ENCODE assay signal across 14 mouse cellular contexts in genomic region chr14:86339007-86339406, GRCm38 (mm10).
DNase-seq lines count a peak whose midpoint lies in the region; ATAC-seq and TF ChIP-seq lines count a peak whose summit lies in the region.
"Had no signal": no experiment of that assay in that cellular context is flagged by ENCODE, and none has a peak within 500 bp of the region (broad histone marks: within the 10 kb centered on the region; RNA-seq: fewer than 3 reads in every experiment).

No protein-coding gene starts in this region.

- peak; percentile 12 for DNase-seq in adrenal gland, postnatal 14 days
- DNase-seq in adrenal gland, postnatal 36 days = no peak
- peak; percentile 53 for DNase-seq in kidney, adult 2 months
- DNase-seq in kidney, adult 18-20 months = no peak
- peak; percentile 12 for DNase-seq in heart, postnatal 0 days (ENCODE audit: low spot score)
- peak; percentile 29 for DNase-seq in lung, postnatal 10 days
- DNase-seq in hindbrain, embryonic 14.5 days (ENCODE audit: low spot score) = no peak
- no peak for DNase-seq in neural tube, embryonic 10.5 days (ENCODE audit: extremely low spot score, low spot score)
- DNase-seq: adrenal gland, postnatal 25 days; cerebellum, adult 9-11 months; embryo, embryonic 11 days; liver, embryonic 13.5 days had no signal

- TF ChIP-seq EP300 in heart, postnatal 0 days (IDR thresholded peaks at IDR 0.05; ENCODE audit: low read depth) = peak; percentile 92

- H3K4me1 ChIP-seq in kidney, adult 2 months (ENCODE audit: control insufficient read depth, insufficient read depth, low read length) = no peaks in the 10 kb centered on the region
- no peaks in the 10 kb centered on the region for H3K4me1 ChIP-seq in heart, postnatal 0 days (ENCODE audit: control insufficient read depth, insufficient read depth)
- H3K4me1 ChIP-seq in hindbrain, embryonic 14.5 days (replicated peaks; ENCODE audit: control insufficient read depth, insufficient read depth, low read length) = no peaks in the 10 kb centered on the region
- H3K4me1 ChIP-seq: forebrain, embryonic 13.5 days; liver, embryonic 13.5 days had no signal

- TF ChIP-seq CTCF in kidney, adult 2 months (conservative IDR thresholded peaks at IDR 0.05; ENCODE audit: insufficient read depth, insufficient read length, low read depth, low read length) = no peak
- no peak for TF ChIP-seq CTCF in heart, postnatal 0 days (IDR thresholded peaks at IDR 0.05; ENCODE audit: low read depth)

- no peak for TF ChIP-seq POLR2A in kidney, adult 2 months (IDR thresholded peaks at IDR 0.05; ENCODE audit: low read depth, low read length)

- no peak overlapping the region for H3K9ac ChIP-seq in heart, postnatal 0 days (replicated peaks; ENCODE audit: low read depth, low read length)
- no peak overlapping the region for H3K9ac ChIP-seq in hindbrain, embryonic 14.5 days
- H3K9ac ChIP-seq: forebrain, embryonic 13.5 days; liver, embryonic 13.5 days had no signal

- WGBS in kidney, adult 2 months = 67% methylated on average over 6 of the region's 6 CpGs
- 69% methylated on average over 6 of the region's 6 CpGs for WGBS in heart, postnatal 0 days
- WGBS in hindbrain, embryonic 14.5 days = 81% methylated on average over 6 of the region's 6 CpGs

- no peak overlapping the region for H3K4me3 ChIP-seq in kidney, adult 2 months (ENCODE audit: insufficient read depth, low read depth, low read length)
- no peak overlapping the region for H3K4me3 ChIP-seq in heart, postnatal 0 days (ENCODE audit: low read depth, low read length)
- no peak overlapping the region for H3K4me3 ChIP-seq in hindbrain, embryonic 14.5 days (replicated peaks; ENCODE audit: low read length)
- H3K4me3 ChIP-seq: forebrain, embryonic 13.5 days; liver, embryonic 13.5 days had no signal

- no peaks in the 10 kb centered on the region for H3K9me3 ChIP-seq in heart, postnatal 0 days (replicated peaks; ENCODE audit: control insufficient read depth, low read length)
- H3K9me3 ChIP-seq in hindbrain, embryonic 14.5 days (ENCODE audit: control insufficient read depth, low read length) = no peaks in the 10 kb centered on the region
- H3K9me3 ChIP-seq: forebrain, embryonic 13.5 days; liver, embryonic 13.5 days had no signal

- no peaks in the 10 kb centered on the region for H3K36me3 ChIP-seq in kidney, adult 2 months (ENCODE audit: control insufficient read depth, insufficient read depth, low read length)
- no peaks in the 10 kb centered on the region for H3K36me3 ChIP-seq in heart, postnatal 0 days (replicated peaks; ENCODE audit: control insufficient read depth, insufficient read depth, low read length)
- H3K36me3 ChIP-seq in hindbrain, embryonic 14.5 days (replicated peaks; ENCODE audit: control insufficient read depth, insufficient read depth) = no peaks in the 10 kb centered on the region
- H3K36me3 ChIP-seq: liver, embryonic 13.5 days had no signal

- no peaks in the 10 kb centered on the region for H3K27me3 ChIP-seq in kidney, adult 2 months (replicated peaks; ENCODE audit: control insufficient read depth, insufficient read depth, low read length)
- no peaks in the 10 kb centered on the region for H3K27me3 ChIP-seq in heart, postnatal 0 days (ENCODE audit: control insufficient read depth, insufficient read depth, low read length)
- H3K27me3 ChIP-seq in hindbrain, embryonic 14.5 days (ENCODE audit: control insufficient read depth, insufficient read depth, low read length) = no peaks in the 10 kb centered on the region
- H3K27me3 ChIP-seq: forebrain, embryonic 13.5 days; liver, embryonic 13.5 days had no signal

- peak; percentile 62 for ATAC-seq in heart, postnatal 0 days (ENCODE audit: insufficient read depth, low read depth)
- ATAC-seq in hindbrain, embryonic 14.5 days (ENCODE audit: low FRiP score) = no peak
- ATAC-seq: forebrain, embryonic 13.5 days; hindbrain, embryonic 16.5 days had no signal

- no peak overlapping the region for H3K27ac ChIP-seq in kidney, adult 2 months (ENCODE audit: insufficient read depth, low read depth, low read length)
- peak overlapping the region; percentile 55 for H3K27ac ChIP-seq in heart, postnatal 0 days (ENCODE audit: low read depth)
- H3K27ac ChIP-seq in hindbrain, embryonic 14.5 days = no peak overlapping the region
- H3K27ac ChIP-seq: forebrain, embryonic 13.5 days; liver, embryonic 13.5 days had no signal

- no peak overlapping the region for H3K4me2 ChIP-seq in heart, postnatal 0 days (ENCODE audit: low read depth, low read length)
- no peak overlapping the region for H3K4me2 ChIP-seq in hindbrain, embryonic 14.5 days (replicated peaks)
- H3K4me2 ChIP-seq: forebrain, embryonic 13.5 days; liver, embryonic 13.5 days had no signal

Comparison
In these comparisons a context has a peak if more than half of its experiments do, and no peak if none do; other contexts are left out.
1. DNase-seq: peak in adrenal gland, postnatal 14 days (single experiment), kidney, adult 2 months (single experiment), heart, postnatal 0 days (single experiment) and lung, postnatal 10 days (single experiment); none in adrenal gland, postnatal 36 days (0 of 2), kidney, adult 18-20 months (single experiment), hindbrain, embryonic 14.5 days (single experiment) and neural tube, embryonic 10.5 days (single experiment).